Mouse (Mus musculus): ENCODE results near the gene Rbm25. TPM values are rescaled to one million over a fixed set of nuclear protein-coding genes. Genes with fewer than 3 reads are reported as not detected.
"Not testable (repeated sequence)": the region's sequence is repeated elsewhere in the genome, so short reads cannot be mapped to it uniquely, and the experiment has no call there.

Gene Rbm25
- total and polyA plus RNA-seq, 3 experiments, result 27.4 to 49.6 (median 37.3) TPM

DNA sequence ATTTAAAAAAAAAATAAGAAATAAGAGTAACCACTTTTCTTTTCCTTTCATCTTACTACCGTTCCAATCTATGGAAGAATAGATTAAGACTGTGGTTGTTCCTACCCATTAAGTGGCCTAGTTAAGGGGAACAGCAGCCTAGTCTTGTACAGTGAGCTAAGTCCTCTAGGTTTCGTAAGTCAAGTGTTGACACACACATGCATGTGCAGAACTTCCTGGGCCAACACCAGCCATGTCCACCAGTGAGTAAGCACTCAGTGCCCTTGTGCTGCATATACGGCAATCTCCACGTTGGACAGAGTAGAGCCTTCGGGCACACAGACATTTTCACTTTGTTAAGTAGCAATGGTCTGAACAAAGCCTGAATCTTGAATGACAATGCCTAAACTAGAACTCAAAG lies 13.8 kb upstream of the Rbm25 start:
- Histone ChIP-seq H3K27ac (no peak overlapping the region), H3K79me2 (replicated peaks; ENCODE audit: control insufficient read depth, insufficient read depth, low read length) (no peaks in the 10 kb centered on the region), H3K4me3 (no peak overlapping the region), H3K36me3 (ENCODE audit: control insufficient read depth, insufficient read depth, low read length) (no peaks in the 10 kb centered on the region), H3K27me3 (ENCODE audit: control insufficient read depth, insufficient read depth, low read length) (no peaks in the 10 kb centered on the region), H3K4me1 (ENCODE audit: control insufficient read depth, insufficient read depth, low read length) (no peaks in the 10 kb centered on the region), H3K9ac (ENCODE audit: low read depth, low read length) (no peak overlapping the region)
- intact Hi-C loops (cut with DNase I), result no loop called here
- TF ChIP-seq EP300 (IDR thresholded peaks at IDR 0.05; ENCODE audit: insufficient read depth, low read depth, low read length) (no peak), CTCF (IDR thresholded peaks at IDR 0.05) (no peak), POLR2A (IDR thresholded peaks at IDR 0.05; ENCODE audit: insufficient read depth, low read depth, low read length) (no peak)
- 94% methylated on average over 5 of the region's 5 CpGs for WGBS
- no peak for DNase-seq

DNA sequence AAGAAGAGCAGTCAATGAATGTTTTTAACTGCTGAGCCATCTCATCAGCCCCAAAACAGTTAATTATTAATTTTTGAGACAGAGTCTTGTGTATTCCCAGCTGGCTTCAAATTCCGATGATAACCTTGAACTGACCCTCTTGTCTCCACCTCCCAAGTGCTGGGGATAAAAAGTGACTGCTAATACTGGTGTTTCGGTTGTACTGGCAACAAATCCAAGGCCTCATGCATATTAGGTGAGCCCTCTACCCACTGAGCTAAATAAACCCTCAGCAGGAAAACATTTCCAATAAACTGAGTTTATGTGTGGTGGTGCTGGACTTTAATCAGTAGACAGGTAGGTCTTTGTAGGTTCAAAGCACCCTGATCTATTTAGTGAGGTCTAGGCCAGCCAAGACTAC lies 12.1 kb upstream of the Rbm25 start:
- H3K36me3 ChIP-seq (ENCODE audit: control insufficient read depth, insufficient read depth, low read length), result no peaks in the 10 kb centered on the region
- 80% methylated on average over 2 of the region's 2 CpGs for WGBS
- intact Hi-C loops (cut with DNase I), result no loop called here
- DNase-seq, result no peak
- H3K27ac ChIP-seq, result no peak overlapping the region
- no peaks in the 10 kb centered on the region for H3K27me3 ChIP-seq (ENCODE audit: control insufficient read depth, insufficient read depth, low read length)
- H3K4me3 ChIP-seq, result no peak overlapping the region
- H3K9ac ChIP-seq (ENCODE audit: low read depth, low read length), result no peak overlapping the region
- H3K4me1 ChIP-seq (ENCODE audit: control insufficient read depth, insufficient read depth, low read length), result no peaks in the 10 kb centered on the region
- H3K79me2 ChIP-seq (replicated peaks; ENCODE audit: control insufficient read depth, insufficient read depth, low read length), result no peaks in the 10 kb centered on the region
- TF ChIP-seq CTCF (IDR thresholded peaks at IDR 0.05) (no peak), POLR2A (IDR thresholded peaks at IDR 0.05; ENCODE audit: insufficient read depth, low read depth, low read length) (no peak), EP300 (IDR thresholded peaks at IDR 0.05; ENCODE audit: insufficient read depth, low read depth, low read length) (no peak)

DNA sequence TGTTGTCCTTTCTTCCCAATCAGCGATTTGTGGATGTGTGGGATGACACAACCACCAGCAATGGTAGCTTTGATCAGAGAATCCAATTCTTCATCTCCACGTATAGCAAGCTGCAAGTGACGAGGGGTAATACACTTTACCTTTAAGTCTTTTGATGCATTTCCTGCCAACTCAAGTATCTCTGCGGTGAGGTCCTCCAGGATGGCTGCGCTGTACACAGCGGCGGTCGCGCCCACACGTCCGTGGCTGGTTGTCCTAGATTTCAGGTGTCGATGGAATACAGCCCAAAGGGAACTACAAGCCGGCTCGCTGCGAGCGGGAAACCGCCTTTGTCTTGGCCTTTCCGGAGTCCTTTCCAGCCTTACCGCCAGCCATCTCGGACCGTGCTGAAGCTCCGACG lies 10.3 kb upstream of the Rbm25 start:
- H3K27me3 ChIP-seq (ENCODE audit: control insufficient read depth, insufficient read depth, low read length); H3K79me2 ChIP-seq (replicated peaks; ENCODE audit: control insufficient read depth, insufficient read depth, low read length); H3K27ac ChIP-seq; intact Hi-C loops (cut with DNase I); H3K4me3 ChIP-seq; H3K4me1 ChIP-seq (ENCODE audit: control insufficient read depth, insufficient read depth, low read length); H3K36me3 ChIP-seq (ENCODE audit: control insufficient read depth, insufficient read depth, low read length): not testable (repeated sequence)
- H3K9ac ChIP-seq (ENCODE audit: low read depth, low read length), result peak overlapping the region; percentile 11; the same call in 1 of the 2 replicates
- peak in 1 of 2 experiments; percentile 6 for DNase-seq
- 39% methylated on average over 23 of the region's 23 CpGs for WGBS

DNA sequence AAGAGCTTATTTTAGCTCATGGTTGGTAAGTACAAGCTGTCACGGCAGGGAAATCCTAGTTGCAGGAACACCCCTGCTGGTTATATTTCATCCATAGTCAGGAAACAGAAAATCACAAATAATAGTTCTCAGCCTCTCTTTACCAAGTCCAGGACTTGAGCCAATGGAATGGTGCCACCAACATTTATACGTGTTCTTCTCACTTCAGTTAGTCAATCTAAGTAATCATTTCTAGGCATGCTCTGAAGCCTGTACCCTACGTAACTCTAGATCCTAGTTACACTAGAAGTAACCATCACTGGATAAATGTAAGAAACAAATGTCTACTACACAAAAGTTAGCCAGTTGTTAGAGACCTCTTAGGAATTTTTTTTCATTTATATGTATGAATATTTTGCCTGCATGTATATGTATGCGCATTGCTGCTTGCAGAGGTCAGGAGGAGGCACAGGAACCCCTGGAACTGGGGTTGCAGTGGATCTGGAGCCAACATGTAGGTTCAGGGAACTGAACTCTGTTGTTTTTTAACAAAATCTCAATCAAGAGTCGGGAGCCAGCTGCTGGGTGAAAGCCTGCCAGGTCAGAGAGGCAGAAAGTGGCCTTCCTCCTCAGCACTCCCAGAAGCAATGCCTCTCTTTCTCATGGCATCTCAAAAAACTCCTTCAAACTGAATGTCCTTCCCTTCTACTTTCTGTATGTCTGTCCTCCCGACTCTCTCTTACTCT lies 8.8 kb upstream of the Rbm25 start:
- Histone ChIP-seq H3K4me3 (no peak overlapping the region), H3K4me1 (ENCODE audit: control insufficient read depth, insufficient read depth, low read length) (no peaks in the 10 kb centered on the region), H3K79me2 (replicated peaks; ENCODE audit: control insufficient read depth, insufficient read depth, low read length) (no peaks in the 10 kb centered on the region), H3K9ac (ENCODE audit: low read depth, low read length) (no peak overlapping the region), H3K27me3 (ENCODE audit: control insufficient read depth, insufficient read depth, low read length) (no peaks in the 10 kb centered on the region), H3K36me3 (ENCODE audit: control insufficient read depth, insufficient read depth, low read length) (no peaks in the 10 kb centered on the region), H3K27ac (no peak overlapping the region)
- WGBS, result 73% methylated on average over 6 of the region's 6 CpGs
- intact Hi-C loops (cut with DNase I), result no loop called here
- no peak for TF ChIP-seq CTCF (IDR thresholded peaks at IDR 0.05)
- TF ChIP-seq EP300 (IDR thresholded peaks at IDR 0.05; ENCODE audit: insufficient read depth, low read depth, low read length), result no peak
- TF ChIP-seq POLR2A (IDR thresholded peaks at IDR 0.05; ENCODE audit: insufficient read depth, low read depth, low read length), result no peak
- DNase-seq, result no peak

DNA sequence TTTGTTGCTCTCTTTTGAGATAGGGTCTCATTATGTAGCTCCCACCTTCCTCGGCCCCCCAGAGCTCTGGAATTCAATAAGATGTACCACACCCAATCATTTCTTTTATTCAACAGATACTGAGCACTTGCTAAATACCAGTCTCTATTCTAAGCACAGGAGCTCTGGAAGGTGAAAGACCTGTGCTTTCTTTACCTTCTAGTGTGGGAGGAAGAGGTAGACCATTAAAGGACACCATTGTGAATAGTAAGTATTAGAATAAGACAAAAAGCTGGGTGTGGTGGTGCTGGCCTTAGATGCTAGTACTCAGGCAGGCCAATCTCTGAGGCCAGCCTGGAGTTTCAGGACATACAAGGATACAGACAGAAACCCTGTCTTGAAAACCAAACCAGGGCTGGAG lies 6.7 kb upstream of the Rbm25 start:
- Histone ChIP-seq H3K4me1 (ENCODE audit: control insufficient read depth, insufficient read depth, low read length) (no peaks in the 10 kb centered on the region), H3K27ac (no peak overlapping the region), H3K79me2 (replicated peaks; ENCODE audit: control insufficient read depth, insufficient read depth, low read length) (no peaks in the 10 kb centered on the region), H3K4me3 (no peak overlapping the region), H3K27me3 (ENCODE audit: control insufficient read depth, insufficient read depth, low read length) (no peaks in the 10 kb centered on the region), H3K9ac (ENCODE audit: low read depth, low read length) (no peak overlapping the region), H3K36me3 (ENCODE audit: control insufficient read depth, insufficient read depth, low read length) (no peaks in the 10 kb centered on the region)
- no peak for TF ChIP-seq EP300 (IDR thresholded peaks at IDR 0.05; ENCODE audit: insufficient read depth, low read depth, low read length)
- no peak for TF ChIP-seq CTCF (IDR thresholded peaks at IDR 0.05)
- no peak for TF ChIP-seq POLR2A (IDR thresholded peaks at IDR 0.05; ENCODE audit: insufficient read depth, low read depth, low read length)
- WGBS, result 85% methylated on average over 1 of the region's 1 CpGs
- no peak for DNase-seq
- intact Hi-C loops (cut with DNase I), result no loop called here

DNA sequence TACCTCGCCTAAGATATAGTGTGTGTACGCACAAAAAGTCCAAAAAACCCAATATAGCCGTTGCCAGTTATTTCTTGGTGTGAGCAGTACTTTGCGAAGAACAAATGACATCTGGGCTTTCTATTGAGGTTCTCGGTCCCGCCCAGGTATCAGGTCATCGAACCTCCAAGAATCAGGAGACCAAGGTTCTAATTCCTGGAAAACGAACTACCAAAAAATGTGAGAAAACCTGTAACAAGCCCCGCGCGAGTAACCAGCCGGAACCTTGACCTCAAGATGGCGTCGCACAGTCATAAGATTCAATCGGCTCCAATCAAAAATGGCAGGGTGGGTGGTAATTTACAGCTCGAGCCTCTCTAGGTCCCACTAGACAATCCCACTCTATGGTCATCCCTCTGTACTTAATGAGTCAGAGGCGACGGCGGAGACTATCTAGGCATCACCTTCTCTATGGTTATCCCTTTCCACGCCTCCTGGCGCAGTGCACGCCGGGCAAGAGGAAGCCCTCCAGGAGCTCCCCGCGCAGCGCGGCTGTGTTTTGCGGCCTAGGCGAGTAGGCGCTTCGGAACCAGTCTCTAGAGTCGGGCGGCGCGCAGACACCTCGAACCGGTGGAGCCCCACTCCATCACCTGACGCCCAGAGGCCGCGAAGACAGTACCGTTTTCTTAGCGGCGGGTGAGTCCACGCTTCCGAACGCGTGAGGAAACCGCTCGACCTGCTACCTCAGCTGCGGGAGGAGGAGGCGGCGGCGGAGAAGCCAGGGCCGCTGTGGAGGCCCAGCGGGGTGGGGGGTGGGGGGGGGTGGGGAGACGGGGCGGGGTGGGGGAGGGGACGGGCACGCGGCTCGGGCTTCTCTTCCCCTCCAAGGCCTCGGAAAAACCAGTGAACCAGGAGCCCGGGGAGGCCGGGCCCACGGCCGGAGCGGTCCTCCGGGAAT lies 975 bp downstream of the Rbm25 start:
- DNase-seq, result peak; percentile 94 to 97
- Histone ChIP-seq H3K36me3 (ENCODE audit: control insufficient read depth, insufficient read depth, low read length) (peaks cover 16% of the 10 kb centered on the region), H3K4me3 (peak overlapping the region; percentile 70), H3K79me2 (replicated peaks; ENCODE audit: control insufficient read depth, insufficient read depth, low read length) (peaks cover 3% of the 10 kb centered on the region; the same call in 1 of the 2 replicates), H3K9ac (ENCODE audit: low read depth, low read length) (peak overlapping the region; percentile 96), H3K27ac (peak overlapping the region; percentile 93), H3K27me3 (ENCODE audit: control insufficient read depth, insufficient read depth, low read length) (no peaks in the 10 kb centered on the region), H3K4me1 (ENCODE audit: control insufficient read depth, insufficient read depth, low read length) (peaks cover 5% of the 10 kb centered on the region; the same call in 1 of the 2 replicates)
- WGBS, result under 1% methylated on average over 60 of the region's 68 CpGs
- intact Hi-C loops (cut with DNase I), result loop anchor here (5.0 to 10.0 kb wide), 2 partner anchors 55 to 653 kb away; partner anchors contain the start of genes Psen1 and Ptgr2
- TF ChIP-seq CTCF (IDR thresholded peaks at IDR 0.05) (peak; percentile 44), EP300 (IDR thresholded peaks at IDR 0.05; ENCODE audit: insufficient read depth, low read depth, low read length) (peak; percentile 67), POLR2A (IDR thresholded peaks at IDR 0.05; ENCODE audit: insufficient read depth, low read depth, low read length) (peak; percentile 88)

All from heart, adult 2 months (tissue).